Mouse (Mus musculus) midbrain, embryonic 10.5 days (tissue): ENCODE measurements at regions not wholly inside any gene's neighbourhood (a gene's known extent, or its start where the extent isn't known, plus 50 kb on each side); places are given as distances from the start of the nearest gene placed in this dataset.

Experiments used
- DNase-seq: peaks from one replicate; pipeline ENCODE4 v3.0.0-alpha.2; 2017; ENCODE audit warnings: low spot score
- H3K27ac ChIP-seq: fragments of 300-500 bp; sonication (generic); replicated peaks from 2 replicates; pipeline ENCODE4 v1.5.1; 2016; ENCODE audit warnings: mild to moderate bottlenecking
- H3K27me3 ChIP-seq: fragments of 300-500 bp; sonication (generic); 2 replicates; pipeline ENCODE4 v1.6.1; 2016; ENCODE audit warnings: low read depth, mild to moderate bottlenecking; ENCODE audit not compliant: poor library complexity, severe bottlenecking
- H3K36me3 ChIP-seq: fragments of 300-500 bp; sonication (generic); 2 replicates; pipeline ENCODE4 v1.6.1; 2016; ENCODE audit warnings: mild to moderate bottlenecking, moderate library complexity
- H3K4me1 ChIP-seq: fragments of 300-500 bp; sonication (generic); 2 replicates; pipeline ENCODE4 v1.6.1; 2016
- H3K4me3 ChIP-seq: fragments of 300-500 bp; sonication (generic); 2 replicates; pipeline ENCODE4 v1.5.1; 2016; ENCODE audit warnings: mild to moderate bottlenecking, moderate library complexity
- H3K9me3 ChIP-seq: fragments of 300-500 bp; sonication (generic); replicated peaks from 2 replicates; pipeline ENCODE4 v1.6.1; 2016; ENCODE audit warnings: mild to moderate bottlenecking
- WGBS: fragments of 180-500 bp; shearing (Covaris S2); methylation state at CpG from one replicate; pipeline ENCODE4 v1.1.7; 2016; 5-methylcytosine and 5-hydroxymethylcytosine counted together

- Histone ChIP-seq H3K36me3 (no peaks in the 10 kb centered on the region), H3K4me3 (no peak overlapping the region), H3K4me1 (peaks cover 7% of the 10 kb centered on the region), H3K27me3 (no peaks in the 10 kb centered on the region), H3K27ac (no peak overlapping the region), H3K9me3 (no peaks in the 10 kb centered on the region)
- WGBS, result 37% methylated on average over 1 of the region's 1 CpGs
- no peak for DNase-seq
Measured at GRCm38 (mm10) chr8:76230847-76231246, 668.4 kb upstream of the Nr3c2 start.

- whole genome bisulfite sequencing, result 83% methylated on average over 3 of the region's 3 CpGs
- no peak for DNase-seq
- Histone ChIP-seq H3K27ac (no peak overlapping the region), H3K36me3 (no peaks in the 10 kb centered on the region), H3K27me3 (no peaks in the 10 kb centered on the region), H3K4me3 (no peak overlapping the region), H3K9me3 (no peaks in the 10 kb centered on the region), H3K4me1 (no peaks in the 10 kb centered on the region)
Measured at GRCm38 (mm10) chr8:76249194-76249593, 650.0 kb upstream of the Nr3c2 start.

GRCm38 (mm10) chr8:76252161-76253010 is 646.9 kb upstream of the Nr3c2 start:
- no peak overlapping the region for H3K27ac ChIP-seq
- 79% methylated on average over 9 of the region's 9 CpGs for WGBS
- DNase-seq, result no peak
- H3K27me3 ChIP-seq, result no peaks in the 10 kb centered on the region
- H3K36me3 ChIP-seq, result no peaks in the 10 kb centered on the region
- H3K9me3 ChIP-seq, result no peaks in the 10 kb centered on the region
- no peak overlapping the region for H3K4me3 ChIP-seq
- no peaks in the 10 kb centered on the region for H3K4me1 ChIP-seq
